Mouse (Mus musculus) ovary, postnatal 10 days (tissue): Measurements from ENCODE around the gene Ano1.

Source experiments
- DNase-seq: peaks from one replicate; pipeline ENCODE4 v3.0.0; 2022; ENCODE audit warnings: low spot score

Gene Ano1

DNA sequence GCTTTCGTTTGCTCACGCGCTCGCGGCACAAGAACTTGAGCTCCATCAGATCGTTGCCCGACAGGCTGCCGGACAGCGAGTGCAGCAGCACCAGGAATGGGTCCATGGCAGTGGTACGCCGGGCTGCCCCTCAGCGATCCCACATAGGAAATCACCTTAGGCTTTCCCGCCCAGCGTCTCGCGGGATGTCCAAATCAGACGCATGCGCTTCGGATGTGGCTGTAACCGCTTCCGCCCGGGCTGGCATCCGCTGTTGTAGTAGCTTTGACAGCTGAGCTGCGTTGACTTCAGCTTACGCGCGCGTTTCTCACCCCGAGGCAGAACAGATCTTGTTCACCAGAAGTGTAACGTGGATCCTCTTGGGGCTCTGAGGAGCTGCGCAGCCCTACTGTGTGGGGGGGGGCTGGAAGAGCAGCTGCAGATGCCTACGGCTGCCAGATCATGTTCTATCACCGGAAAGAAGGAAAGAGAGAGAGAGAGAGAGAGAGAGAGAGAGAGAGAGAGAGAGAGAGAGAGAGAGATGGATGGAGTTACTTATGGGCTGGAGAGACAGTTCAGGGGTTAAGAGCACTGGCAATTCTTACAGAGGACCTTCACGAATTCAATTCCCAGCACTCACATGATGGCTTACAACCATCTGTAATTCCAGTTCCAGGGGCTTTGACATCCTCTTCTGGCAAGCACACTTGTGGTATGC is 169.3 kb downstream of the Ano1 start, which contains the start of gene Fadd:
Fadd (minus strand) TSS at position 180 of the 697 bp plus-strand sequence.
- DNase-seq, result peak; percentile 93

DNA sequence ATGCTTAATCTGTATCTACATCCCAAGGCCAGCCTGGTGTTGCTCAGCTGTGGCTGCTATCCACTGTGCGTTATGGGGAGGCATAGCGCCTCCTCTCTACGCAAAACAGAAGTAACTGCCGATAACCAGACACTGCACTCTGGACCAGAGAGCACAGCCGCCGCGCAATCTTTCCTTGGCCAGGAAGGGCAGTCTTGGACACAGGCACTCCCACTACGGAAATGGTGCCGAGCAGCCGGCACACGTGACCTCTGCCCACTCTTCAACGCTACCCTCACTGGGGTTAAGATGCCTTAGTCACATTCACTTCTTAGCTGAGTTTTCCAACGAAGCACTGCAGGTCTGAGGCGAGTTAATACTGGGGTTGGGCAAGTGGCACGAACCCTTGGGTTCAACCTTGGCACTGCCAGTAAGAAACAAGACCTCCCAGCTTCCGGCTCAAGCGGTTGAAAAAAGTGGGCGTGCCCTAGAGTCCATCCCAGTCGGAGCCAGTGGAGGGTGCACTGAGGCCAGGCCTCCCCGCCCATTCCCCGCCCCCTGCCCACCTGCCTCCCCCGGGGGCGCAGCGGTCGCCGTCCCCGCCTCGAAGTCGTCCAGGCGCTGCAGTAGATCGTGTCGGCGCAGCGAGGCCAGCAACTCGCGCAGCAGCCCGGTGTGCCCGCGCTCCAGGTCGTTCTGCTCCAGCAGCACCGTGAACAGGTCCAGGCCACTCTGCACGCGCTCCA is 170.1 kb downstream of the Ano1 start:
- peak; percentile 74 for DNase-seq

DNA sequence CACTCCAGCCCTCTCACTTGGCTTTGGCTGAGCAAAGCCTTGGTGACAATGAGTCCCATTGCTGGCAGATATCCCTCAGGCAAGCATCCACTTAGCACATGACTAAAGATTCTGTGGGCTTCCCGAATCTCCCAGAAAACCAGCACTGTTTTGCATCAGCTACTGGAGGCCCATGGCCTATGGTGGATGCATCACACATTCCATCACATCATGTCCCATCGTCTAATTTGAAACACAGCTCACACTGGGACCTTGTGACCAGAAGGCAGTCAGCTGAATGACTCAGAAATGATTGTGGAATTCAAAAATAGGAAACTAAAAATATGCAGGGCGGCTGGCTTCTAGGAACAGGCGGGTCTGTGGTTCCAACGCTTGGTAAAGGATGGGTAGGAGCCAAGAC is 173.9 kb downstream of the Ano1 start:
- no peak for DNase-seq

DNA sequence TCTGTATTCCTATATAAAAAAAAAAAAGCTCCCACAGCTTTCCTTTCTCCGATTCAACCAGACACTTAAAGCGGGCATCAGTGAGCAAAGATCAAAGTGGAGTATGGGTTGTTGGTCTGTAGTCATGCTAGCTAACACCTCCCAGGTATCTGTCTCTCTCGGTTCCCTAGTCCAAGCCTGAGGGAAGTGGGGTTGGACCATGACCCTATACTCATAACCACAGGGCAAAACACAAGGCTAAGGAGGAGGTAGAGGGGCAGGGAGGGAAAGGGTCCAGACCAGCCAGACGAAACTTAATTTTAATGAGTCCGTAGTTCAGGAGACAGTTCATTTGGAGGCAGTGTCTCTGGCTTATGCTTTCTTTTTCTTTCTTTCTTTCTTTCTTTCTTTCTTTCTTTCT is 179.5 kb downstream of the Ano1 start:
- DNase-seq, result no peak

DNA sequence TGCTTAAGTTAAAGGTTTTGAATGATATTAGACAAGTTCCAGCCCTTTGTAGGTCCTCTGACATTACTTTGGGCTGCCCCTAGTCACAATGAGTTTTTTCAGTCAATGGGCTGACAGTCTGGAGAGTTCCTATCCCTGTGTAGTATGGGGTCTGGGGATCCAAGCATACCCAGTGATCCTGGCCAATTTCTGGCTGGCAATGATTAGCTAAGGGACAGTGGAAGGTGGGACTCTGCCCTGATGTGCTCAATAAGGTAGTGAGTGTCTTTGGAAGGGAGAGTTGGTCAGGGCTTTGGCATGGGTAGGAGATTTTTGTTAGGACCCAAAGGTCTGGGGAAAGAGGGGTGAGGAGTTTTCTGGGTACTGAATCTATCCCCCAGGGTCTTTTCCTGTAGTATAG is 180.2 kb downstream of the Ano1 start:
- DNase-seq, result no peak

DNA sequence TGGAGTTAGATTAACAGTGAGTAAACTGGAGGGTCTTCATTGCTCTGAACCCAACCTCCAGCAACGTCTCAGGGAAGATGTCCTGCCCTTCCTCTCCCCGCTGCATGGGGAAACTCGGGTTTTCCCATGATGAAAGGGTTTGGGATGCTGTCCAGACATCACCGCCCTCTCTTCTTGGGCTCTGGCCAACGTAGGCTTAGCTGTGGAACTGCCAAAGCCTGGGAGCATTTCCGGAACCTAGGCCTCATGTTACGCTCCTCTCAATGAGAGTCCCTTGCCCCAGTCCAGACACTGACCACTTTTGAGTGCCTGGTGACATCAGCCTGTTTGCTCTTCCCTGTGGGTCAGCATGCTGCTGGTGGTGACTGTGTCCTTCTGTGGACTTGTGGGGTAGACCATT is 182.3 kb downstream of the Ano1 start:
- DNase-seq, result no peak

DNA sequence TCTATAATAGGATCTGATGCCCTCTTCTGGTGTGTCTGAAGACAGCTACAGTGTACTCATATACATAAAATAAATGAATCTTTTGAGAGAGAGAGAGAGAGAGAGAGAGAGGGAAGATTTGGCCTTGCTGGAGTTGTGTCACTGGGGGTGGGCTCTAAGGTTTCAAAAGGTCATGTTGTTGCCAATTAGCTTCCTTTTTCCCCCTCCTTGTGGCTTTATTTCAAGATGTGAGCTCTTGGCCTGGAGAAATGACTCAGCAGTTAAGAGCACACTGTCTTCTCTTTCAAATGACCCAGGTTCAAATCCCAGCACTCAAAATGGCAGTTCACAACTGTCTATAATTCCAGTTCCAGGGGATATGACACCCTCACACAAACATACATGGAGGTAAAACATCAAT is 183.7 kb downstream of the Ano1 start:
- DNase-seq, result no peak

DNA sequence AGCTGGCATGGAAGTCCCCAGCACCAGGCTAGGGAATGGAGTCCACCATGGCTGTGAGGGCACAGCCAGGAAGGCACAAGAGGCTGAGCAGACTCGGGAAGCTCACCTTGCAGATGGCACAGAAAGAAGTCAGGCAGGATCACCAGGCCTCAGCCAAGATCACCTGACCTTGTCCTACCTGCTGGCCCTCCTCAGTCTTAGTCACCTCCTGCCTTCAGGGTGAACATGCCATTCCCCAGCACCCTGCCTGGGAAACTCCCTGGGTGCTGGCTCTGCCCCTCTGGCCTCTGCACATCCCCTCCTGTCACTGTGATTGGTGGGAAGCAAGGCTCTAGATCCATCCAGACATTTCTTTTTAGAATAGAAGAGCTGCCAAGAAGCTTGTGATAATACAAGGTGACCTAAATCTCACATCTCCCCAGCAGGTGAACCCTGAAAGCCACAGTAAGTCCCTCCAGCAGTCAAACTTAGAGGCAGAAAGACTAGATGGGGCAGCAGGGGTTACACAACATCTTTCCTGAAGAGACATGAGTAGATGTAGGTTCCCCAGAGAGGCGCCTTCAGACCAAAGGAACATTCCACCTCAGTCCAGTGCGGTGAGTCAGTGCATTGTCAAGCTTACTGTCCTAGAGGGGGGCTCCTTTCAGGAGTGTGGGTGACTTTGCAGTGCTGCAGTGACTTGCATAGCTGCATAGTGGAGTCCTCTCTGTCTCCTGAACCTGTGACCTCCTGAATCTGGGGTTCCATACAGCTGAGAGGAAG is 184.7 kb downstream of the Ano1 start:
- no peak for DNase-seq

DNA sequence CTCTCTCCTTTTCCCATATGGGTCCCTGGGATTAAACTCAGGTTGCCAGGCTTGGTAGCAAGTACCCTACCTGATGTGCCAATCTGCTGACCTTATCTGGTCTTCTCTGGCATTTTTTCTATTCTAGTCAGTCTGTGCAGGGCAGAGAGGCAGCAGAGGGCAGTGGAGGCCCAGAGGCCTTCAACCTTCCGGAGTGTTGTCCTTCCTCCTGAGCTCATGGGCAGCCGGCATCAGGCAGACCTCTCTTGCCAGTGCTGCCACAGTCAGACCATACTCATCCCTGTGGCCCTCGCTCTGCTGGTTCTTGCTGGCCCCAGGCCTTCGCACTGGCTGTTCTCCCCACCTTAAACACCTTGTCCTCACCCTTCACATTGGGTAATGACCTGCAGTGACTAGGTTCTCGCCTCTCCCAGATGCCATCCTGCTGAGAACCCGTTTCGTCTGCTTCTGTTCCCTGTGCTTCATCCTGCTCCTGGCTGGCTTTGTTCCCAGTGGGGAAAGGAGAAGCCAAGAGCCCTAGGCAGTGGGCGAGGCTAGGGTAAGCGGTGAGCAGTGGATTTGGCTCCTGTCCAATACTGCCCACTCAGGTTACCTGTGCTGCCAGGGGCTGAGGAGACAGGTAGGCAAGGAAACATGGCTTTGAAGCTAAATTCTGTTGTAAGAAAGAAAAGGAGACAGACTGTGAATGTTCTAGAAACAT is 188.2 kb downstream of the Ano1 start:
- DNase-seq, result peak; percentile 18

DNA sequence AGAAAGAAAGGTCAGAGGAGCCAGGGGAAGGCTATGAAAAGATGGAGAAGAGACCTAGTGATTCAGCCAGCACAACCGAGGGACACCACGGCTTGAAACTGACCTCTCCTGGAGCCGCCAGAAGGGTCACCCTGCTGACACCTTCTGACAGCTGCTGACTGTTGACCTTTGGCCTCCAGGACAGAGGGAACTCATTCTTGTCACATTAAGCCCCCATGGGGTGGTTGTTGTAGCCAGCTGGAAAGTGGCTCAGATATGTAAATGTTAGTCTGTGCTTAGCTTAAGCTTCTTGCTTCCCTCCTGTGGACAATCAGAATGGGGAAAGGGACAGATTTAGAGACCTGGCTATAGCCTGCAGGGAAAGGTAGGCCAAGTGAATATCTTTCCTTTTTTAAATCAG is 189.8 kb downstream of the Ano1 start:
- no peak for DNase-seq

DNA sequence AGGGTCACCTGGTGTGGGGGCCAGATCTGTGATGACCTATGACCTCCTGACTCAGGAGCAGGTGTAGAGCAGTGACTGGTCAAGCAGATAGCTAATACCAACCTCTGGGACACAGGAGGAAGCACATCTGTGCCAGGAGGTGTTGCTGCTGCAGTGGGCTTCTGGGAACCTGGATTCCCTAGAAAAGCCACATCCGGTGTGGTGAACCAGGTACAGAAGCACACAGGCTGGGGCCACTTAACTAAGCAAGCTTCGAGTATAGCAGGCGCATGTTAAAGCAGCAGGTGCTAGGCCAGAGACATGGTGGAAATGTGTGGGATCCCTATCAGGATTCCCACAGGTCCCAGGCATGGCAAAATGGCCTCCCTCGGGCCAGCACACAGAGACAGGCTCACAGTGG is 191.2 kb downstream of the Ano1 start:
- no peak for DNase-seq

DNA sequence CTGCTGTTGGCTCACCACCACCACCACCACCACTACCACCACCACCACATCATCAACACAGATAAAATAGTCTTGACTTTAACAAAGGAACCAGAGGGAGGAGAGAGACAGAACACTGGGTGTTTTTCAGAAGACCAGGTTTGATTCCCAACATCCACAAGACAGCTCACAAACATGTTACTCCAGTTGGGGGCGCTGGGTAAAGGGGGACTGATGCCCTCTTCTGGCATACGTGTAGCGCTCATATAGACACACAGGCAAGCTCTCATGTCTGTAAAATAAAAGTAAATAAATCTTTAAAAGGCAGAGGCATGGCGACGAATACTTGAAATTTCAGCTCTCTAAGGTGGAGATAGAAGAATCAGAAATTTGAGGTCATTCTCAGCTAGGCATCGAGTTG is 193.2 kb downstream of the Ano1 start:
- DNase-seq, result no peak

DNA sequence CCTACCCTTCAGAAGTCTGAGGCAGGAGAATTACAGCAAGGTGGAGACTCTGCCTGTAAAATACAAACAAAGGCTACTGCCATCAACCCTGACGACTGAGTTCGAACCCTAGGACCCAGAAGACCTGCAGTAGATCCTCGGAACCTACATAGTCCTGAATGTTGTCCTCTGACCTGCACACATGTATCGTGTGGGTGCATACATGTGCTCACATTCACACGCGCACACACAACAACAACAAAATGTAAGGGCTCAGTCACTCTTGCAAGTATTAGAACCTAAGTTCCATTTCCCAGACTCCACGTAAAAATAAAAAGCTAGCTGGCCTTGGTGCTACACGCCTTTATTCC is 197.7 kb downstream of the Ano1 start:
- no peak for DNase-seq

DNA sequence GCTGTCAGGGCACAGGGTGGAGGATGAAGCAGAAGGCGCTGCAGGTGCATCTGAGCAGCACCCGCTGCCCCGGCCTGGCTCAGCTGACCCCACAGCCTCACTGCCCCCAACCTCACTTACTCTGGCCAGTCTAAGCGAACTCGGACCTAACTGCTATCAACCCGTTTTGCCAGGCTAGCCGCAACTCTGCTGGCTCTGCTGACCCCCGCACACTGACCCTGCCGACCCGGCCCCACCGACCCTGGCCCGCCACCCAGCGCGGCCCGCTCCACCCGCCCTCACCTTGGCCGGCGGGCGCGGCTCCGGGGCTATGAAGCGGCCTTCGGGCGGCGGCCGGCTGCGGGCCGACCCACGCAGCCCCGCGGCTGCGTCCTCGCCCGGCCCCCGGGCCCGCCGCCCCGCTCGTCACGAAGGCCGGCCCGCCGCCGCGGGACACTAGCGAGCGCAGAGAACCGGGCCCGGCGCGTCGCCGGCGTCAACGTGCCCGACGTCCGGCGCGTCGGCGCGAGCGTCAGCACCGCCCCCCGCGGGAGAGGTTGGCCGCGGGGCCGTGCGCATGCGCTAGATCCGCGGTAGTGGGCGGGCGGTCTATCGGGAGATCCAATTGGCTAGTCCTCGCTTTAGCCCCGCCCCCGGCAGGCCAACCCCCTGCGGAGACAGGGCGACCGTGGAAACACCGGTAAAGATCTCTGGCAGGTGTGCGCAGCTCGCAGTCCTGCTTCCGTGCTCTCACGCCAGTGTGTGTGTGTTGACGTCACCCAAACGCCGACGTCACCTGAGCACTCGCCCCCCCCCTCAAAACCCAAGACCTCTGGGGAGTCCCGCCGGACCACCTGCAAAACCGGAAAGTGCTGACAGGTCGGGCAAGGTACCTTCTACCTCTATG is 198.3 kb downstream of the Ano1 start, which contains the start of gene Ppfia1:
Ppfia1 (minus strand) TSS at position 493 of the 886 bp plus-strand sequence.
- DNase-seq, result peak; percentile 88

DNA sequence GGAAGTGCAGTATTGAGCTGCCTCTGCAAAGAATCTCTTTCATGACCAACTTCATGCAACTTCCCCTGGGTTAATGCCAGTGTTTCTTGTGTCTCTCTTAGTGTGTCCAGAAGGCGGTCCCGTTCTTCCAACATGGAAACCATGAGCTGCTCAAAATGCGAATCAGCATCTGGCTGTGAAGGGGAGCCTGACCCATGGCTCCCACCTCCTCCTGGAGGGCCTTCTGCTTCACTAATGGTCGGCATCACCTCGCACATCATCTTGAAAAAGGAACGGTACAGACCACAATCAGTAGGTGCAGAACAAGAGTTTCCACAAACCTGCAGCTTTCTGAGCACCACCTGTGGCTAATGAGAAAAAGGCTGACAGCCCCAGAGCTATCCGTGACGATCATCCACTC is 199.5 kb downstream of the Ano1 start:
- DNase-seq, result no peak

DNA sequence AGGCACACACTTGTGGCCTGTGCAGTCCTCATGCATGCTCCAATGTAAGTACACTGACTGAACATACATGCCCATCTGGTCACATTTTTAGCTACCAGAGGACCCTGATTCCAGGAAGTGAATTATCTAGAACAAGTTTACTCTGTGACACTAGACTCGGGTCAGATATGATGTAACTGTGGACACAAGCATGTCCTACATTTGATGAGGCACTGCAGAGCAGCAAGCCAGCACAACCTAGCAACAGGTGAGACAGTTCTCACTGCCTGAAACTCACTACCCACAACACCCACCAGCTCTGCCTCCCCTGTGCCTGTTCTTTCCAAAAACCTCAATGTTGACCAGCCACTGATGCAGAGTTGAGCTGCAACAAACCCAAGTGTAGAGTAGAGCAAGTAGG is 201.0 kb downstream of the Ano1 start:
- DNase-seq, result no peak

DNA sequence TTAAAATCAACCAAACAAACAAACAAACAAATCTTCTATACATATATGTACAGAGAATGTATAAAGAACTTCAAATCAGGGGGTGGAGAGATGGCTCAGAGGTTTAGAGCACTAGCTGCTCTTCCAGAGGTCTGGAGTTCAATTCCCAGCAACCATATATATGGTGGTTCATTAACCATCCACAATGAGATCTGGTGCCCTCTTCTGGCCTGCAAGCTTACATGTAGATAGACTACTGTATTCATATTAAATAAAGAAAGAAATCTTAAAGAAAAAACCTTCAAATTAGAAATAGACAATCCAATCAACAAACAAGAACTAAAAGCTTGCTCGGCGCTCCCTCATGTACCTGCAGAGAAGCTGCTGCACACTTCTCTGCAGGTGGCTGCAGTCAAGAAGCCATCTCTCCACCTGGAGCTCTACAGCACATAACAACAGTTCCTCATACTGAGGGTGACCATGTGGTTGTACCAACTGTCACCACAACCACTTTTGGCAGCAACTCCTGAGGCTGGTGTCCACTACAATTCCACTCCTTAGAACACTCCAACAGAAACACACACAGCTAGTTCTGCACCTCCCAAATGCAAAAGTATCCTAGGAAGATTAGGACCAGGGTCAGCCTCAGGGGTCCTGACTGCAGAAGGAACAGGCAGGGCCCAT is 201.7 kb downstream of the Ano1 start:
- DNase-seq, result no peak

DNA sequence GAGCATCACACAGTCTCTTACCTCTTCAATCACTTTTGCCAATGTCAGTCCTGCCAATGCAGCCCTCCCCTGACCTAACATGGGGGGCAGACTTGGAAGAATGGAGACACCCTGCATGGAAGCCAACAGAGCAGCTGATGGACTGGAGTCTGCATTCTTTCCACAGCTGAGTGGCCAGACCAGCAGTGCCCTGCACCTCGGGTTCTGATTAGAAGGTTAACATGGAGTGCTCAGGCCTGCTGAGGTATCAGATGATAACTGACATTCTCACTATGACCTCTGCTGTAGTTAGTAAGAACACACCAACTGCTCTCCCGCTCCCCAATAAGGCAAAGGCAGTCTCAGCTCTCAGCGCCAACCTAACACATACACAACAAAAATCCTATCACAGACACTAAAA is 206.5 kb downstream of the Ano1 start:
- no peak for DNase-seq

DNA sequence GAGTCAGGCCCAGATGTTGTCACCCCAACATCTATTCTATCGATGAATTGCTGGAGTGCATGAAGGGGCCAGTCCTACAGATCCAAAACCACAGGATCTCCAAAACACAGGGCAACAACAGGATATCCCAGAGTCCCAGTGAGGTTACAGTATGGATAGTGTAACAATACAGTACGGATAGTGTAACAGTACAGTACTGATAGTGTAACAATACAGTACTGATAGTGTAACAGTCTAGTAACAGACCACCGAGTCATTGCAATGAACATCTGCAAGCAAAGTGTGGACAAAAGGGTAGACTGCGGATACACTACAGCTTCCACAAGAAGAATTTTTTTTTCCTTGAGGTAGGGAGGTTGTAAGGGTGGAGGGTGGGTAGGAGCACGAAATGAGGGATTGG is 210.4 kb downstream of the Ano1 start:
- DNase-seq, result no peak

DNA sequence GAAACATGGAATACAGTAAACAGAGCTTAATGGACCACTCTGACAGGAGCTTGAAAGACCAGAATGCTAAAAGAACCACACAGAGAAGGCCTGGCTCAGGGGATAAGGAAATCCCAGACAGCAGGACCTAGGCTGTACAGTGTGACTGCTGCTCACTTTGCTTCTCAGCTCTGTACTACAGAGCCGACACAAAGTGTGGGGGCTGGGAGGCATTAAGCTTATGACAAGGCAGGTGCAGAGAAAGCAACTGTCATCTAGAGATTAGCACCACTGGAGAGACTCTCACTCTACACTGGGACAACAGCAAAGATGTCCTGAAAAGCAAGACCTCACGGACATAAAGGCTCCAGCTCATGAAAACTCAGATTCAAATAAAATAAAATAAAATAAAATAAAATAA is 212.6 kb downstream of the Ano1 start:
- no peak for DNase-seq
